Comparison of ENCODE assay signal across 9 mouse cellular contexts in the genomic region with DNA sequence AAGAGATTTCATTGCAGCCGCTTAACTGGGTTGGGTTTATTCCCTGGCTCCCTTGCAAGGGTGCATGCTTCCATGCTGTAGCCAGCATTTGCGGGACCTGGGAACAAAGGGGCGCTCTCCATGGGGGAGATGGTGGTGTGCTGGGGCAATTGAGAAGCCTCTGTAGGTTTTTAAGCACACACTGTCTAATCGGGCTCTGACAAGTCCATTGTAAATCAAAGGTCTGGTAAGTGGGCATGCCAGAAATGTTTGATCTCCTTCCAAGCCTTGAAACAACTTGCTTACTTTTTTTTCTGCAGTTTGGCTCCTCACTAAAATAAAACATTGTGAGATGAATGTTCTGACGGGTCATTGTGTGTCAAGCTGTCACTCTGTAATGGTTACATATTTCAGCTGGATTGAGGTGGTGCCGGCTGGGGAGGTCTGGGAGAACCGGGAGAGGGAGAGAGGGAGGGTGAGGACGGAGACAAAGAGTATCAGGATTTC.
DNase-seq lines count a peak whose midpoint lies in the region; ATAC-seq lines count a peak whose summit lies in the region.
"Had no signal": no experiment of that assay in that cellular context is flagged by ENCODE, and none has a peak within 500 bp of the region (broad histone marks: within the 10 kb centered on the region; RNA-seq: fewer than 3 reads in every experiment).

No protein-coding gene starts in this region.

- peak; percentile 46 for DNase-seq in liver, embryonic 11.5 days (ENCODE audit: low spot score)
- no peak for DNase-seq in right cerebral cortex, postnatal 25 days
- DNase-seq in right cerebral cortex, postnatal 14 days: no peak

- H3K9ac ChIP-seq in liver, embryonic 11.5 days (ENCODE audit: low read depth, low read length): no peak overlapping the region
- H3K9ac ChIP-seq in liver, embryonic 12.5 days: no peak overlapping the region
- H3K9ac ChIP-seq in forebrain, embryonic 15.5 days (replicated peaks): no peak overlapping the region
- no peak overlapping the region for H3K9ac ChIP-seq in kidney, embryonic 15.5 days
- H3K9ac ChIP-seq in midbrain, embryonic 13.5 days (replicated peaks): no peak overlapping the region

- H3K4me3 ChIP-seq in liver, embryonic 11.5 days (ENCODE audit: low read depth, low read length): no peak overlapping the region
- H3K4me3 ChIP-seq in liver, embryonic 12.5 days: no peak overlapping the region
- 0 out of 2 replicates have a peak overlapping the region, but pooled peaks have one; percentile 5 for H3K4me3 ChIP-seq in forebrain, embryonic 15.5 days
- no peak overlapping the region for H3K4me3 ChIP-seq in kidney, embryonic 15.5 days (replicated peaks)
- no peak overlapping the region for H3K4me3 ChIP-seq in midbrain, embryonic 13.5 days (replicated peaks)

- H3K36me3 ChIP-seq in liver, embryonic 11.5 days (ENCODE audit: control insufficient read depth, insufficient read depth, low read length): no peaks in the 10 kb centered on the region
- H3K36me3 ChIP-seq in liver, embryonic 12.5 days: no peaks in the 10 kb centered on the region
- H3K36me3 ChIP-seq in forebrain, embryonic 15.5 days: no peaks in the 10 kb centered on the region
- no peaks in the 10 kb centered on the region for H3K36me3 ChIP-seq in kidney, embryonic 15.5 days
- no peaks in the 10 kb centered on the region for H3K36me3 ChIP-seq in midbrain, embryonic 13.5 days
- H3K36me3 ChIP-seq: G1E had no signal

- H3K4me1 ChIP-seq in liver, embryonic 11.5 days (replicated peaks; ENCODE audit: control insufficient read depth, insufficient read depth, low read length): no peaks in the 10 kb centered on the region
- no peaks in the 10 kb centered on the region for H3K4me1 ChIP-seq in liver, embryonic 12.5 days
- peaks cover 16% of the 10 kb centered on the region for H3K4me1 ChIP-seq in forebrain, embryonic 15.5 days
- peaks cover 31% of the 10 kb centered on the region for H3K4me1 ChIP-seq in kidney, embryonic 15.5 days
- peaks cover 31% of the 10 kb centered on the region for H3K4me1 ChIP-seq in midbrain, embryonic 13.5 days (replicated peaks)

- WGBS in liver, embryonic 11.5 days: 31% methylated on average over 8 of the region's 8 CpGs
- 34% methylated on average over 8 of the region's 8 CpGs for WGBS in liver, embryonic 12.5 days (ENCODE audit: insufficient replicate concordance)
- WGBS in forebrain, embryonic 15.5 days: 2% methylated on average over 8 of the region's 8 CpGs
- 8% methylated on average over 8 of the region's 8 CpGs for WGBS in kidney, embryonic 15.5 days
- WGBS in midbrain, embryonic 13.5 days: 4% methylated on average over 8 of the region's 8 CpGs

- no peaks in the 10 kb centered on the region for H3K27me3 ChIP-seq in liver, embryonic 11.5 days (replicated peaks; ENCODE audit: control insufficient read depth, insufficient read depth, low read length)
- H3K27me3 ChIP-seq in liver, embryonic 12.5 days (replicated peaks): no peaks in the 10 kb centered on the region
- H3K27me3 ChIP-seq in forebrain, embryonic 15.5 days: no peaks in the 10 kb centered on the region
- no peaks in the 10 kb centered on the region for H3K27me3 ChIP-seq in kidney, embryonic 15.5 days
- H3K27me3 ChIP-seq in midbrain, embryonic 13.5 days: no peaks in the 10 kb centered on the region

- no peaks in the 10 kb centered on the region for H3K9me3 ChIP-seq in liver, embryonic 11.5 days (ENCODE audit: control insufficient read depth, low read length)
- H3K9me3 ChIP-seq in liver, embryonic 12.5 days (replicated peaks): no peaks in the 10 kb centered on the region
- no peaks in the 10 kb centered on the region for H3K9me3 ChIP-seq in forebrain, embryonic 15.5 days
- no peaks in the 10 kb centered on the region for H3K9me3 ChIP-seq in kidney, embryonic 15.5 days (replicated peaks)
- no peaks in the 10 kb centered on the region for H3K9me3 ChIP-seq in midbrain, embryonic 13.5 days

- no peak overlapping the region for H3K27ac ChIP-seq in liver, embryonic 11.5 days (ENCODE audit: low read depth, low read length)
- H3K27ac ChIP-seq in liver, embryonic 12.5 days: no peak overlapping the region
- 0 out of 2 replicates have a peak overlapping the region, but pooled peaks have one; percentile 5 for H3K27ac ChIP-seq in forebrain, embryonic 15.5 days (replicated peaks)
- peak overlapping the region; percentile 63 for H3K27ac ChIP-seq in kidney, embryonic 15.5 days
- H3K27ac ChIP-seq in midbrain, embryonic 13.5 days: 0 out of 2 replicates have a peak overlapping the region, but pooled peaks have one; percentile 39

- H3K4me2 ChIP-seq in liver, embryonic 11.5 days: no peak overlapping the region
- no peak overlapping the region for H3K4me2 ChIP-seq in liver, embryonic 12.5 days
- peak overlapping the region; percentile 6 for H3K4me2 ChIP-seq in forebrain, embryonic 15.5 days (replicated peaks)
- no peak overlapping the region for H3K4me2 ChIP-seq in kidney, embryonic 15.5 days
- H3K4me2 ChIP-seq in midbrain, embryonic 13.5 days (replicated peaks): peak overlapping the region; percentile 19; the same call in 1 of the 2 replicates

- ATAC-seq in liver, embryonic 11.5 days (replicated peaks; ENCODE audit: low FRiP score): no peak
- ATAC-seq in liver, embryonic 12.5 days: no peak
- ATAC-seq in forebrain, embryonic 15.5 days (replicated peaks): peak; percentile 86
- ATAC-seq in kidney, embryonic 15.5 days (replicated peaks; ENCODE audit: low FRiP score): peak; percentile 86
- peak; percentile 81 for ATAC-seq in midbrain, embryonic 13.5 days
- ATAC-seq in frontal cortex, adult (ENCODE audit: low TSS enrichment): no peak

Comparison
In these comparisons a context has a peak if more than half of its experiments do, and no peak if none do; other contexts are left out.
1. ATAC-seq: peak in forebrain, embryonic 15.5 days (single experiment), kidney, embryonic 15.5 days (single experiment) and midbrain, embryonic 13.5 days (single experiment); none in liver, embryonic 11.5 days (single experiment), liver, embryonic 12.5 days (single experiment) and frontal cortex, adult (single experiment).
2. H3K27ac ChIP-seq: peak in forebrain, embryonic 15.5 days (single experiment), kidney, embryonic 15.5 days (single experiment) and midbrain, embryonic 13.5 days (single experiment); none in liver, embryonic 11.5 days (single experiment) and liver, embryonic 12.5 days (single experiment).
3. H3K4me2 ChIP-seq: peak in forebrain, embryonic 15.5 days (single experiment) and midbrain, embryonic 13.5 days (single experiment); none in liver, embryonic 11.5 days (single experiment), liver, embryonic 12.5 days (single experiment) and kidney, embryonic 15.5 days (single experiment).